Mouse (Mus musculus): ENCODE data around the gene Igf1.

Igf1 gene

GRCm38 (mm10) chr10:87858013-87858806 is at the start of gene Igf1:
Igf1 (plus strand) TSS chr10:87858265.
- DNase-seq (ENCODE audit: low read depth, low spot score), result no peak

- no peak for DNase-seq (ENCODE audit: low read depth, low spot score)
These were observed 45.6 kb upstream of the Igf1 start for GRCm38 (mm10) chr10:87812157-87813072.

- DNase-seq (ENCODE audit: low read depth, low spot score), result no peak
These were observed 44.9 kb upstream of the Igf1 start for GRCm38 (mm10) chr10:87813073-87813590.

GRCm38 (mm10) chr10:87816861-87817260 is 41.2 kb upstream of the Igf1 start:
- DNase-seq (ENCODE audit: low read depth, low spot score), result no peak

- DNase-seq (ENCODE audit: low read depth, low spot score), result no peak
These were observed 40.3 kb upstream of the Igf1 start for GRCm38 (mm10) chr10:87817786-87818185.

- no peak for DNase-seq (ENCODE audit: low read depth, low spot score)
These were observed 36.2 kb upstream of the Igf1 start for GRCm38 (mm10) chr10:87821906-87822305.

GRCm38 (mm10) chr10:87830012-87830411 is 28.1 kb upstream of the Igf1 start:
- DNase-seq (ENCODE audit: low read depth, low spot score), result no peak

- no peak for DNase-seq (ENCODE audit: low read depth, low spot score)
These were observed 27.4 kb upstream of the Igf1 start for GRCm38 (mm10) chr10:87830639-87831038.

- no peak for DNase-seq (ENCODE audit: low read depth, low spot score)
These were observed 26.0 kb upstream of the Igf1 start for GRCm38 (mm10) chr10:87832101-87832500.

- no peak for DNase-seq (ENCODE audit: low read depth, low spot score)
These were observed 18.6 kb upstream of the Igf1 start for GRCm38 (mm10) chr10:87839454-87839853.

GRCm38 (mm10) chr10:87842501-87842900 is 15.6 kb upstream of the Igf1 start:
- no peak for DNase-seq (ENCODE audit: low read depth, low spot score)

GRCm38 (mm10) chr10:87844917-87845552 is 13.0 kb upstream of the Igf1 start:
- DNase-seq (ENCODE audit: low read depth, low spot score), result no peak

GRCm38 (mm10) chr10:87847882-87848281 is 10.2 kb upstream of the Igf1 start:
- DNase-seq (ENCODE audit: low read depth, low spot score), result no peak

- no peak for DNase-seq (ENCODE audit: low read depth, low spot score)
These were observed 9.6 kb upstream of the Igf1 start for GRCm38 (mm10) chr10:87848419-87848818.

GRCm38 (mm10) chr10:87851492-87851891 is 6.6 kb upstream of the Igf1 start:
- no peak for DNase-seq (ENCODE audit: low read depth, low spot score)

- DNase-seq (ENCODE audit: low read depth, low spot score), result peak; percentile 43
These were observed 3.7 kb upstream of the Igf1 start for GRCm38 (mm10) chr10:87854408-87854807.

GRCm38 (mm10) chr10:87855423-87856122 is 2.5 kb upstream of the Igf1 start:
- no peak for DNase-seq (ENCODE audit: low read depth, low spot score)

- DNase-seq (ENCODE audit: low read depth, low spot score), result no peak
These were observed 680 bp upstream of the Igf1 start for GRCm38 (mm10) chr10:87857215-87857955.

- no peak for DNase-seq (ENCODE audit: low read depth, low spot score)
These were observed 874 bp downstream of the Igf1 start for GRCm38 (mm10) chr10:87858939-87859338.

GRCm38 (mm10) chr10:87859453-87859852 is 1.4 kb downstream of the Igf1 start:
- DNase-seq (ENCODE audit: low read depth, low spot score), result no peak

All from retina, postnatal 7 days (tissue).